Mouse (Mus musculus): Measurements from ENCODE around the gene Phf19. TPM values are rescaled to one million over a fixed set of nuclear protein-coding genes. Genes with fewer than 3 reads are reported as not detected.

Gene Phf19
- polyA plus RNA-seq, 1 experiment from 2014 or later: 1.6 TPM

GRCm38 (mm10) chr2:34906861-34907604 is 6.8 kb downstream of the Phf19 start:
- no peaks in the 10 kb centered on the region for H3K4me1 ChIP-seq (ENCODE audit: control insufficient read depth, insufficient read depth, low read length)
- no peak overlapping the region for H3K4me3 ChIP-seq (replicated peaks; ENCODE audit: low read depth, low read length)
- no peak overlapping the region for H3K4me2 ChIP-seq (ENCODE audit: low read length)
- DNase-seq: peak; percentile 1
- no peak overlapping the region for H3K27ac ChIP-seq (replicated peaks; ENCODE audit: low read depth, low read length)
- 49% methylated on average over 12 of the region's 12 CpGs for WGBS
- no peaks in the 10 kb centered on the region for H3K9me3 ChIP-seq (ENCODE audit: control insufficient read depth, low read length)
- no peaks in the 10 kb centered on the region for H3K36me3 ChIP-seq (ENCODE audit: control insufficient read depth, insufficient read depth, low read length)
- no peak overlapping the region for H3K9ac ChIP-seq (replicated peaks; ENCODE audit: low read length)
- no peak for ATAC-seq (ENCODE audit: low FRiP score, low TSS enrichment)
- no peaks in the 10 kb centered on the region for H3K27me3 ChIP-seq (ENCODE audit: control insufficient read depth, insufficient read depth, low read length)

DNA sequence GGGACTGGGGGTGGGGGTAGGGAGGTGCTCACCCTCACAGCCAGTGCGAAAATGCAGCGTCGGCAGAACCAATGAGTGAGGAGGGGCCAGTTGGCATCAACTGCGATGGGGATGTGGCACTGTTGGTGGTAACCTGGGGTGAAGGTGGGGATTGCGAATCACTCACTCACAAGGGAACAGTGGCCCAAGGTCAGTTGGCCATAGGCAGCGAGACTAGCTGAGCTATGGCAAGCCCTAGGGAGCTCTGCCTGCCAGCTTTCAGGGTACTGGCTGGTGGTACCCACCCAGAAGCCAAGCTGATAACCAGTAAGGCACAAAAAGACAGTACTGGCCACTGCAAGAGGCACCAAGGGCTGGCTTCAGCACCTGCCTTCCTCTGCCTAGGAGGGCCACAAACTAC is 7.4 kb downstream of the Phf19 start:
- H3K4me2 ChIP-seq (ENCODE audit: low read length): no peak overlapping the region
- no peak for ATAC-seq (ENCODE audit: low FRiP score, low TSS enrichment)
- H3K9me3 ChIP-seq (ENCODE audit: control insufficient read depth, low read length): no peaks in the 10 kb centered on the region
- H3K27me3 ChIP-seq (ENCODE audit: control insufficient read depth, insufficient read depth, low read length): no peaks in the 10 kb centered on the region
- WGBS: 74% methylated on average over 6 of the region's 6 CpGs
- no peak overlapping the region for H3K27ac ChIP-seq (replicated peaks; ENCODE audit: low read depth, low read length)
- H3K4me1 ChIP-seq (ENCODE audit: control insufficient read depth, insufficient read depth, low read length): no peaks in the 10 kb centered on the region
- H3K9ac ChIP-seq (replicated peaks; ENCODE audit: low read length): no peak overlapping the region
- H3K36me3 ChIP-seq (ENCODE audit: control insufficient read depth, insufficient read depth, low read length): no peaks in the 10 kb centered on the region
- DNase-seq: no peak
- H3K4me3 ChIP-seq (replicated peaks; ENCODE audit: low read depth, low read length): no peak overlapping the region

- Histone ChIP-seq H3K4me1 (ENCODE audit: control insufficient read depth, insufficient read depth, low read length) (no peaks in the 10 kb centered on the region), H3K9me3 (ENCODE audit: control insufficient read depth, low read length) (no peaks in the 10 kb centered on the region), H3K4me2 (ENCODE audit: low read length) (peak overlapping the region; percentile 67), H3K4me3 (replicated peaks; ENCODE audit: low read depth, low read length) (peak overlapping the region; percentile 36), H3K9ac (replicated peaks; ENCODE audit: low read length) (peak overlapping the region; percentile 32; the same call in 1 of the 2 replicates), H3K36me3 (ENCODE audit: control insufficient read depth, insufficient read depth, low read length) (no peaks in the 10 kb centered on the region), H3K27me3 (ENCODE audit: control insufficient read depth, insufficient read depth, low read length) (no peaks in the 10 kb centered on the region), H3K27ac (replicated peaks; ENCODE audit: low read depth, low read length) (peak overlapping the region; percentile 64)
- WGBS: under 1% methylated on average over 34 of the region's 34 CpGs
- peak; percentile 97 for ATAC-seq (ENCODE audit: low FRiP score, low TSS enrichment)
- peak; percentile 98 for DNase-seq
These were observed 8.8 kb downstream of the Phf19 start for GRCm38 (mm10) chr2:34904849-34905542.

- peak overlapping the region; percentile 67 for H3K4me2 ChIP-seq (ENCODE audit: low read length)
- H3K4me3 ChIP-seq (replicated peaks; ENCODE audit: low read depth, low read length): no peak overlapping the region
- ATAC-seq (ENCODE audit: low FRiP score, low TSS enrichment) (no peak), DNase-seq (no peak)
- no peaks in the 10 kb centered on the region for H3K4me1 ChIP-seq (ENCODE audit: control insufficient read depth, insufficient read depth, low read length)
- 0 out of 2 replicates have a peak overlapping the region, but pooled peaks have one; percentile 32 for H3K9ac ChIP-seq (replicated peaks; ENCODE audit: low read length)
- H3K27ac ChIP-seq (replicated peaks; ENCODE audit: low read depth, low read length): peak overlapping the region; percentile 64
- no peaks in the 10 kb centered on the region for H3K27me3 ChIP-seq (ENCODE audit: control insufficient read depth, insufficient read depth, low read length)
- H3K9me3 ChIP-seq (ENCODE audit: control insufficient read depth, low read length): no peaks in the 10 kb centered on the region
- 78% methylated on average over 4 of the region's 4 CpGs for WGBS
- H3K36me3 ChIP-seq (ENCODE audit: control insufficient read depth, insufficient read depth, low read length): no peaks in the 10 kb centered on the region
These were observed 10.0 kb downstream of the Phf19 start for GRCm38 (mm10) chr2:34903652-34904405.

- 87% methylated on average over 7 of the region's 7 CpGs for WGBS
- H3K27ac ChIP-seq (replicated peaks; ENCODE audit: low read depth, low read length): no peak overlapping the region
- no peaks in the 10 kb centered on the region for H3K9me3 ChIP-seq (ENCODE audit: control insufficient read depth, low read length)
- DNase-seq: no peak
- no peak for ATAC-seq (ENCODE audit: low FRiP score, low TSS enrichment)
- H3K4me2 ChIP-seq (ENCODE audit: low read length): no peak overlapping the region
- no peaks in the 10 kb centered on the region for H3K36me3 ChIP-seq (ENCODE audit: control insufficient read depth, insufficient read depth, low read length)
- no peak overlapping the region for H3K4me3 ChIP-seq (replicated peaks; ENCODE audit: low read depth, low read length)
- no peaks in the 10 kb centered on the region for H3K27me3 ChIP-seq (ENCODE audit: control insufficient read depth, insufficient read depth, low read length)
- no peaks in the 10 kb centered on the region for H3K4me1 ChIP-seq (ENCODE audit: control insufficient read depth, insufficient read depth, low read length)
- H3K9ac ChIP-seq (replicated peaks; ENCODE audit: low read length): no peak overlapping the region
These were observed 10.6 kb downstream of the Phf19 start for GRCm38 (mm10) chr2:34903191-34903590.

DNA sequence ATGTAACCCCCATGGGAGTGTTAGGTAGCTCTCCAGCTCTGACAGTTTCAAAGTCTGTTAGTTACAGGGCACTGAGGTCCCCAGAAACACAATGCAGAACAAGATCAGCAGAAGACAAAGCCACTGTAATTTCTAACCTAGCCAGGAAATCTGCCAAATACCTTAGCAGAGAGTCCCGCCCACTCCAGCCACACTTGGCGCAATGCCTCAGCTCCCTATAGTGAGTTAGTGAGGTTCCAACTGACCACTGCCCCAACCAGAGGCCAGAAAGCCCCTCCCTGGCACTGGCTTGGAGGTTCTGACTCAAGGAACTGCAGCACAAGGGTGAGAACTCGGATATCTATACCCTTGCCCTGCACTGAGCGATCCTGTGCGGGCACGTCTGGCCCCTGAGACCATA is 11.1 kb downstream of the Phf19 start:
- Histone ChIP-seq H3K36me3 (ENCODE audit: control insufficient read depth, insufficient read depth, low read length) (no peaks in the 10 kb centered on the region), H3K9me3 (ENCODE audit: control insufficient read depth, low read length) (no peaks in the 10 kb centered on the region), H3K27ac (replicated peaks; ENCODE audit: low read depth, low read length) (no peak overlapping the region), H3K9ac (replicated peaks; ENCODE audit: low read length) (no peak overlapping the region), H3K27me3 (ENCODE audit: control insufficient read depth, insufficient read depth, low read length) (no peaks in the 10 kb centered on the region), H3K4me3 (replicated peaks; ENCODE audit: low read depth, low read length) (no peak overlapping the region), H3K4me2 (ENCODE audit: low read length) (no peak overlapping the region), H3K4me1 (ENCODE audit: control insufficient read depth, insufficient read depth, low read length) (no peaks in the 10 kb centered on the region)
- WGBS: 87% methylated on average over 6 of the region's 6 CpGs
- no peak for DNase-seq
- ATAC-seq (ENCODE audit: low FRiP score, low TSS enrichment): no peak

- ATAC-seq (ENCODE audit: low FRiP score, low TSS enrichment) (no peak), DNase-seq (no peak)
These were observed 12.1 kb downstream of the Phf19 start for GRCm38 (mm10) chr2:34901726-34902125.

GRCm38 (mm10) chr2:34900412-34900811 is 13.4 kb downstream of the Phf19 start:
- WGBS: 81% methylated on average over 1 of the region's 1 CpGs
- Histone ChIP-seq H3K9me3 (ENCODE audit: control insufficient read depth, low read length) (no peaks in the 10 kb centered on the region), H3K4me2 (ENCODE audit: low read length) (no peak overlapping the region), H3K4me1 (ENCODE audit: control insufficient read depth, insufficient read depth, low read length) (no peaks in the 10 kb centered on the region), H3K27me3 (ENCODE audit: control insufficient read depth, insufficient read depth, low read length) (no peaks in the 10 kb centered on the region), H3K27ac (replicated peaks; ENCODE audit: low read depth, low read length) (no peak overlapping the region), H3K9ac (replicated peaks; ENCODE audit: low read length) (no peak overlapping the region), H3K4me3 (replicated peaks; ENCODE audit: low read depth, low read length) (no peak overlapping the region), H3K36me3 (ENCODE audit: control insufficient read depth, insufficient read depth, low read length) (no peaks in the 10 kb centered on the region)
- ATAC-seq (ENCODE audit: low FRiP score, low TSS enrichment): no peak
- no peak for DNase-seq

More at GRCm38 (mm10) chr2:34901726-34902125, 12.1 kb downstream of the Phf19 start:
- no peaks in the 10 kb centered on the region for H3K36me3 ChIP-seq (ENCODE audit: control insufficient read depth, insufficient read depth, low read length)
- H3K27me3 ChIP-seq (ENCODE audit: control insufficient read depth, insufficient read depth, low read length): no peaks in the 10 kb centered on the region
- H3K9me3 ChIP-seq (ENCODE audit: control insufficient read depth, low read length): no peaks in the 10 kb centered on the region
- H3K4me3 ChIP-seq (replicated peaks; ENCODE audit: low read depth, low read length): no peak overlapping the region
- 74% methylated on average over 4 of the region's 4 CpGs for WGBS
- H3K9ac ChIP-seq (replicated peaks; ENCODE audit: low read length): no peak overlapping the region
- no peak overlapping the region for H3K4me2 ChIP-seq (ENCODE audit: low read length)
- H3K27ac ChIP-seq (replicated peaks; ENCODE audit: low read depth, low read length): no peak overlapping the region
- no peaks in the 10 kb centered on the region for H3K4me1 ChIP-seq (ENCODE audit: control insufficient read depth, insufficient read depth, low read length)

All from midbrain, embryonic 14.5 days (tissue).